Mouse (Mus musculus): ENCODE measurements around the gene Mup6. TPM values are rescaled to one million over a fixed set of nuclear protein-coding genes. Genes with fewer than 3 reads are reported as not detected.
"Not testable (repeated sequence)": the region's sequence is repeated elsewhere in the genome, so short reads cannot be mapped to it uniquely, and the experiment has no call there.

Gene Mup6
- polyA plus RNA-seq, 1 experiment from 2014 or later: 0.38 TPM

DNA sequence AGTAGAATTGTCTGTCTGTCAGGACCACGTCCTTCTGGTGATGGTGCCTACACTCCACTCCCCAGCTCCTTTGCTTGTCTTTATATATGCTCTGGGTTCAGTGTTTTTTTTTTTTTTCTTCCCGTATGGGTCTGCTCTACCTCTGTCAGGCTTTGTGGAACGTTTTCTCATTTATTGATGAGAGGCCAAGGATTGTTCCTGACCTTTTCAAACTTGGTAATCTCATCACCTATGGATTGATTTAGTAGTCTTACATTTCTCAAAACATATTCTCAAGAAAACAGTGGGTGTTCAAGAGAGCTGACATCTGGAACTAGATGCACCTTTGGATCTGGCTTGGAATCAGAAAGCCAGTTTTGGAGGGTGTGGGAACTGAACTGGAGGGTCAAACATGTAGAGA, 3.5 kb upstream of the Mup6 start, which contains the start of gene Mup4:
Gene Mup4, minus strand, starts transcription at position 101 of the 400 bp plus-strand sequence.
- H3K4me2 ChIP-seq (ENCODE audit: low read depth): no peak within 1 kb of the TSS
- no peaks in the 10 kb centered on the region for H3K36me3 ChIP-seq (ENCODE audit: control insufficient read depth, insufficient read depth, low read length)
- ATAC-seq (ENCODE audit: insufficient read depth, low FRiP score, low TSS enrichment): no peak
- 77% methylated on average over 3 of the region's 3 CpGs for WGBS
- no peak within 1 kb of the TSS for H3K9ac ChIP-seq (ENCODE audit: low read length)
- H3K27me3 ChIP-seq (ENCODE audit: control insufficient read depth, insufficient read depth, low read length): no peaks in the 10 kb centered on the region
- no peak within 1 kb of the TSS for H3K27ac ChIP-seq (ENCODE audit: low read depth, low read length)
- H3K4me3 ChIP-seq (ENCODE audit: low read depth, low read length): no peak within 1 kb of the TSS
- H3K4me1 ChIP-seq (ENCODE audit: control insufficient read depth, insufficient read depth, low read length): no peaks in the 10 kb centered on the region
- no peaks in the 10 kb centered on the region for H3K9me3 ChIP-seq (ENCODE audit: control insufficient read depth, low read length)
- DNase-seq (ENCODE audit: low spot score): no peak

DNA sequence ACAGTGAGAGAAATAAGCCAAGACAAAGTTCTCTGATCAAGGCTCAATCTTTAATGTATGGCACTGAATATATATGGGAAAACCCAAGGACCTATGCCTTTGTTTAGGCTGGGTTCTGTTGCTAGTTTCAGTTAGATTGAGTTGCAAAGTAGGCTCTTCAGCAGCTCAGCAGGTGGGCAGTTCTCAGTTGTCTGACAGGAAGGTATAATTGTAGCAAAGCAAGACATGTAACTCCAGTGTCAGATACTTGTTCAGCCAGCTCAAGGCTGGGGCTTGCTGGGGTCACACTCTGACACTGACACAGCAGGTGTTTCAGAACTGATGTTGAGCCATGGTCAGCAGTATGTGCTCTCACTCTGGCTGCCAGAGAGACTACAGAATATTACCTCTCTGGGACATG, 33.8 kb downstream of the Mup6 start:
- ATAC-seq (ENCODE audit: insufficient read depth, low FRiP score, low TSS enrichment); DNase-seq (ENCODE audit: low spot score); H3K4me1 ChIP-seq (ENCODE audit: control insufficient read depth, insufficient read depth, low read length); H3K27me3 ChIP-seq (ENCODE audit: control insufficient read depth, insufficient read depth, low read length); H3K9me3 ChIP-seq (ENCODE audit: control insufficient read depth, low read length); H3K36me3 ChIP-seq (ENCODE audit: control insufficient read depth, insufficient read depth, low read length); H3K4me3 ChIP-seq (ENCODE audit: low read depth, low read length); H3K4me2 ChIP-seq (ENCODE audit: low read depth); H3K27ac ChIP-seq (ENCODE audit: low read depth, low read length); H3K9ac ChIP-seq (ENCODE audit: low read length): not testable (repeated sequence)

DNA sequence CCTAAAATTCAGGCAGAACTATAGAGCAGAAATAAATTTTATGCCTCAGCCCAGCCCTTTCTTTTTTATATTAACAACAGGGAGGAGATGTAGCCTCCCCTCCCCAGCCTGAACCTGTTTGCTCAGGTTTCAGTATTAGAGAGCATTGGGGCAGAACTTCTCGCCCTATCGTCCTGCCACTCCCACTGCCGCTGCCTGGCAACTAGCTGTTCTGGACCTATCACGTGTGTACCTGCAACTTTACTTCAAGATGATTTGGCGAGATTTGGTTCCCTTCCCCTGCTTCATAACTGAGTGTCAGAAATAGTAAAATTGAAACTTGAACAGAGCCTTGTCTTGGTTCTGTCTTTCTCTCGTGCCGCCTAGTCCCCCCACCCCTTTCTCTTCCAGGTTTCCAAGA, 56.0 kb downstream of the Mup6 start:
- not testable (repeated sequence) for H3K4me3 ChIP-seq (ENCODE audit: low read depth, low read length); H3K36me3 ChIP-seq (ENCODE audit: control insufficient read depth, insufficient read depth, low read length); H3K4me1 ChIP-seq (ENCODE audit: control insufficient read depth, insufficient read depth, low read length); H3K27me3 ChIP-seq (ENCODE audit: control insufficient read depth, insufficient read depth, low read length); H3K27ac ChIP-seq (ENCODE audit: low read depth, low read length); DNase-seq (ENCODE audit: low spot score); H3K9me3 ChIP-seq (ENCODE audit: control insufficient read depth, low read length); H3K4me2 ChIP-seq (ENCODE audit: low read depth); ATAC-seq (ENCODE audit: insufficient read depth, low FRiP score, low TSS enrichment); H3K9ac ChIP-seq (ENCODE audit: low read length)
- 88% methylated on average over 7 of the region's 7 CpGs for WGBS

DNA sequence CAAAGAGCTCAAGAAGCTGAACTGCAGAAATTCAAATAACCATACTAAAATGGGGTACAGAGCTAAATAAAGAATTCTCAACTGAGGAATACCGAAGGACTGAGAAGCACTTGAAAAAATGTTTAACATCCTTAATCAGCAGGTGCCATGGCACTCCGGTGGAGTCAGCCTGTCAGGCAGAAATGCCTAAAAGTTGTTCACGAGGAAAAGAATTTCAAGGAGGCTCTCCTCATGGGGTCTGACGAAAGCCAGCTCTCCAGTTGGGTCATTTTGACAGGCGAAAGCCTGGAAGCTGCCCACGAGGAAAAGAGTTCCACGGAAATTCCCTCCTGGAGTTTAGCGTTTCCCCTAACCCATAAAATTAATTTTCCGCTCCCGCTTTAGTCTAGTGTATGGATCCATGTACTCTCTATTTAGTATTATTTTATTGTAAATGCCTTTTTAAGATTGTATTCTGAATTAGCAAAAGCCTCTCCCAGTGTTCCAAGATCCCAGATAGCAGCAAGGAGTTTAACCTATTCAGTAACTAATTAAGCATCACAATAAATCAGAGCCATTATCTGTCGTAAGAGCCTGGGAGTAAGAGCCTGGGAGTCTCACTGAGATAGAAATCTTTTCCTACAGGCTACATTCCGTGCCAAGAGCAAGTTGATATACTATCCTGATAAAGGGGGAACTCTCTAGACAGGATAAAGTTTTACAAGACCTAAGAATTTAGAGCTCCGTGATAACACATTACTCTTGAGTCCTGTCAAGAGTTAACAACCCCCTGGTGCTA, 65.4 kb downstream of the Mup6 start:
- H3K27me3 ChIP-seq (ENCODE audit: control insufficient read depth, insufficient read depth, low read length); H3K4me3 ChIP-seq (ENCODE audit: low read depth, low read length); DNase-seq (ENCODE audit: low spot score); H3K4me2 ChIP-seq (ENCODE audit: low read depth); H3K9me3 ChIP-seq (ENCODE audit: control insufficient read depth, low read length); H3K4me1 ChIP-seq (ENCODE audit: control insufficient read depth, insufficient read depth, low read length); H3K9ac ChIP-seq (ENCODE audit: low read length); H3K27ac ChIP-seq (ENCODE audit: low read depth, low read length); ATAC-seq (ENCODE audit: insufficient read depth, low FRiP score, low TSS enrichment); H3K36me3 ChIP-seq (ENCODE audit: control insufficient read depth, insufficient read depth, low read length): not testable (repeated sequence)
- WGBS: 74% methylated on average over 12 of the region's 13 CpGs

Other genes starting within 250 kb of the Mup6 start
- 90.2 and 95.9 TPM in 2 replicates for gene Inip, start 162.7 kb upstream of the Mup6 start, polyA plus RNA-seq (2014; fragmentation: Nextera tagmentation; extraction: Ambion mirVana)
- 10.6 and 14.4 TPM in 2 replicates for gene Snx30, start 158.5 kb upstream of the Mup6 start, polyA plus RNA-seq (2014; fragmentation: Nextera tagmentation; extraction: Ambion mirVana)
- not detected in 2 replicates for gene Slc46a2, start 49.2 kb upstream of the Mup6 start, polyA plus RNA-seq (2014; fragmentation: Nextera tagmentation; extraction: Ambion mirVana)
- 0.25 TPM in 1 of 2 replicates, not detected in the other for gene Mup4, start 3.6 kb upstream of the Mup6 start, polyA plus RNA-seq (2014; fragmentation: Nextera tagmentation; extraction: Ambion mirVana)
- gene Mup7, start 106.2 kb downstream of the Mup6 start, polyA plus RNA-seq (2014; fragmentation: Nextera tagmentation; extraction: Ambion mirVana): 0.51 TPM in 1 of 2 replicates, not detected in the other
- gene Mup2, start 190.0 kb downstream of the Mup6 start, polyA plus RNA-seq (2014; fragmentation: Nextera tagmentation; extraction: Ambion mirVana): not detected in 2 replicates